Mouse (Mus musculus): ENCODE measurements at regions not wholly inside any gene's neighbourhood (a gene's known extent, or its start where the extent isn't known, plus 50 kb on each side); places are given as distances from the start of the nearest gene placed in this dataset.

- no peak for DNase-seq (ENCODE audit: low spot score)
- Histone ChIP-seq H3K27me3 (ENCODE audit: insufficient read depth, low read length) (no peaks in the 10 kb centered on the region), H3K9me3 (ENCODE audit: low read length) (no peaks in the 10 kb centered on the region), H3K9ac (replicated peaks; ENCODE audit: low read length, poor library complexity, severe bottlenecking) (no peak overlapping the region), H3K27ac (ENCODE audit: low read depth, low read length) (no peak overlapping the region), H3K4me2 (ENCODE audit: low read depth, low read length, poor library complexity, severe bottlenecking) (no peak overlapping the region), H3K4me1 (ENCODE audit: insufficient read depth, low read length) (no peaks in the 10 kb centered on the region), H3K36me3 (ENCODE audit: insufficient read depth, low read length) (no peaks in the 10 kb centered on the region), H3K4me3 (ENCODE audit: low read depth, low read length) (no peak overlapping the region)
- WGBS: 82% methylated on average over 4 of the region's 4 CpGs
- ATAC-seq (ENCODE audit: low FRiP score): no peak
- no peak for TF ChIP-seq CTCF (IDR thresholded peaks at IDR 0.05)
Measured at GRCm38 (mm10) chr13:60101651-60102050, 75.5 kb downstream of the Gas1 start.

DNA sequence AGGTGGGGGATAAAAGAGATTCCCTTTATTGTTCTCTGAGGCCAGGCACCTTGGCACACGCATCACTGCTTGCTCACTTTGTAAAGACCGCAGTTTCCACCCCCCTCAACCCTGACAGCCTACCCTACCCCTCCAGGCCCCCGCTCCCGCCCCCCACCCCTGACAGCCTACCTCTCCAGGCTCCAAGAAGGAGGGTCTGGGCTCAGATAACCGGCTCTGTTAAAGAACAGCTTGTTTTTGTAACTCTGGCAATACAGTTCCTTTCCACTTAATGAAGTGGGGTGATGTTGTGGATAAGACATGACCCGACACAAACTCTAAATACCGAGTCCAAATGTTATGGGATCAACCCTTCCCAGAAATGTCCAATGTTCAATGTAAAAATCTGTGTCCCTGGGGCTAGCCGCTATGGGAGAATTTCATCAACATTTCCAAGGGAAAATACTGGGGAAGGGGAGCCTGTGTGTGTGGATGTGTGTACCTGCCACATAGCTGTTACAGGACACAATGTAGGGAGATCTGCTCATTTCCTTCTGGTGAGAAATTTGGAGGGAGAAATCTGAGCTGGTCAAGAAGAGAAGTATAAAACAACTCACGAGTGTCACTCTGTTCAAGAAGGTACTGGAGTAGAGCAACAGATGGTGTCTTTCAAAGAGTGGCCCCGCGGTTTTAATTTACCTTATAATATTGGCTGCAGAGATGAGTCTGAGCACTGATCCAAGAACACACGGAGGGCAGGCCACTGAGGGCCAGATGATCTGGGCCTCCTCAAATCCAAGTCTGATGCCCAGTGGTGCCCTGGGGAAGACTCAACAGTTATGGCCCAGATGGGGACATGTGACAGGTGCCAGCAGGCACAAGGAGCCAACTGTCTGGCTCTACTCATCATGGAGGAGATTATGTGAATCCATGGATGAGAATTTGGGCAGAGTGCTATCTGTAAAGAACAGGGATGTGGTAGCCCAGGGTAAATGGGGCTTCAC is 76.7 kb downstream of the Gas1 start:
- no peak for TF ChIP-seq CTCF (IDR thresholded peaks at IDR 0.05)
- ATAC-seq (ENCODE audit: low FRiP score): no peak
- no peak overlapping the region for H3K27ac ChIP-seq (ENCODE audit: low read depth, low read length)
- H3K27me3 ChIP-seq (ENCODE audit: insufficient read depth, low read length): no peaks in the 10 kb centered on the region
- no peaks in the 10 kb centered on the region for H3K36me3 ChIP-seq (ENCODE audit: insufficient read depth, low read length)
- 75% methylated on average over 11 of the region's 12 CpGs for WGBS
- H3K4me1 ChIP-seq (ENCODE audit: insufficient read depth, low read length): no peaks in the 10 kb centered on the region
- DNase-seq (ENCODE audit: low spot score): peak; percentile 78
- H3K9me3 ChIP-seq (ENCODE audit: low read length): no peaks in the 10 kb centered on the region
- no peak overlapping the region for H3K9ac ChIP-seq (replicated peaks; ENCODE audit: low read length, poor library complexity, severe bottlenecking)
- H3K4me2 ChIP-seq (ENCODE audit: low read depth, low read length, poor library complexity, severe bottlenecking): no peak overlapping the region
- no peak overlapping the region for H3K4me3 ChIP-seq (ENCODE audit: low read depth, low read length)

DNA sequence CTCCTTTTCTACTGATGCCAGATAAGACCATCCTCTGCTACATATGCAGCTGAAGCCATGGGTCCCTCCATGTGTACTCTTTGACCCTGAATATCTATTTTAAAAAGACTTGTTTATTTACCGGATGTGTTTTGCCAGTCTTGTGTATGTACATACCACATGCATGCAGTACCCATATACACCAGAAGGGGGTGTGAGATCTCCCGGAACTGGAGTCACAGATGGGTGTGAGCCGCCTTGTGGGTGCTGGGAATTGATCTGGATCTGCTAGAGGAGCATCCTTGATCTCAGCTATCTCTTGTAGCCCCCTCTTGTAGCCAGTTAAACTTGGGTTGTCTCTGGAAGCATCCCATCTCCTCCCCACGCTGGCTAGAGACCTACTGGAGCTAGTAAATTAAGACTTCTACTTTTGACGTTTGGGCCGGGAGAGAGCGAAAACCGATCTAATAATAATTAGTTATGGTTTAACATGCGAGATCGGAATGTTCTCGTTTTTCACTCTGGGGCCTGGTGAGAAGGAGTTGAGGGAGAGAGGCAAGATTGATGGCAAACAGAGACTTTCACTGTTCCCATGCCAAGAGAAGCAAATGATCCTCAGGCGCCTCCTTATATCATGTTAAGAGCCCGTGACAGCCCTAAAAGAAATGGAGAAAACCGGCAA is 77.6 kb downstream of the Gas1 start:
- Histone ChIP-seq H3K4me2 (ENCODE audit: low read depth, low read length, poor library complexity, severe bottlenecking) (no peak overlapping the region), H3K27ac (ENCODE audit: low read depth, low read length) (no peak overlapping the region), H3K36me3 (ENCODE audit: insufficient read depth, low read length) (no peaks in the 10 kb centered on the region), H3K27me3 (ENCODE audit: insufficient read depth, low read length) (no peaks in the 10 kb centered on the region), H3K4me1 (ENCODE audit: insufficient read depth, low read length) (no peaks in the 10 kb centered on the region), H3K4me3 (ENCODE audit: low read depth, low read length) (no peak overlapping the region), H3K9ac (replicated peaks; ENCODE audit: low read length, poor library complexity, severe bottlenecking) (no peak overlapping the region), H3K9me3 (ENCODE audit: low read length) (no peaks in the 10 kb centered on the region)
- 60% methylated on average over 14 of the region's 14 CpGs for WGBS
- peak; percentile 59 for TF ChIP-seq CTCF (IDR thresholded peaks at IDR 0.05)
- peak; percentile 44 for DNase-seq (ENCODE audit: low spot score)
- no peak for ATAC-seq (ENCODE audit: low FRiP score)

DNA sequence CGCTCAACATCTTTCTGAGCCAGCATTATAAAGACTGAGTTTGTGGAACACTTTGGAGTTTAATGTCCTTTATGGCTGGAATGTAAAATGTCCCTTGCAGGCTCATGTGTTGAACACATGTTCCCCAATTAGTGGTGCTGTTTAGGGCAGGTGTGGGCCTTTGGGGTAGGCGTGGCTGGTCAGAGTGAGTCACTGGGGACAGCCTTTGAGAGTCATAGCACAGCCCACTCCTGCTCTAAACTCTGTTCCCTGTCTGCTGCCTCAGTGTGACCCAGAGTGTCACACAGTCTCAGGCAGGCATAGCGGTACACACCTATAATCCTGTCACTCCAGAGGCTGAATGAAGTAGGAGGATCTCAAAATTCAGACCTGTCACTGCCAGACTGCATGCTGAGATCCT is 78.8 kb downstream of the Gas1 start:
- no peaks in the 10 kb centered on the region for H3K27me3 ChIP-seq (ENCODE audit: insufficient read depth, low read length)
- no peak for DNase-seq (ENCODE audit: low spot score)
- ATAC-seq (ENCODE audit: low FRiP score): no peak
- no peak overlapping the region for H3K4me2 ChIP-seq (ENCODE audit: low read depth, low read length, poor library complexity, severe bottlenecking)
- WGBS: 92% methylated on average over 3 of the region's 3 CpGs
- no peaks in the 10 kb centered on the region for H3K9me3 ChIP-seq (ENCODE audit: low read length)
- H3K27ac ChIP-seq (ENCODE audit: low read depth, low read length): no peak overlapping the region
- H3K9ac ChIP-seq (replicated peaks; ENCODE audit: low read length, poor library complexity, severe bottlenecking): no peak overlapping the region
- H3K36me3 ChIP-seq (ENCODE audit: insufficient read depth, low read length): no peaks in the 10 kb centered on the region
- TF ChIP-seq CTCF (IDR thresholded peaks at IDR 0.05): no peak
- no peaks in the 10 kb centered on the region for H3K4me1 ChIP-seq (ENCODE audit: insufficient read depth, low read length)
- no peak overlapping the region for H3K4me3 ChIP-seq (ENCODE audit: low read depth, low read length)

DNA sequence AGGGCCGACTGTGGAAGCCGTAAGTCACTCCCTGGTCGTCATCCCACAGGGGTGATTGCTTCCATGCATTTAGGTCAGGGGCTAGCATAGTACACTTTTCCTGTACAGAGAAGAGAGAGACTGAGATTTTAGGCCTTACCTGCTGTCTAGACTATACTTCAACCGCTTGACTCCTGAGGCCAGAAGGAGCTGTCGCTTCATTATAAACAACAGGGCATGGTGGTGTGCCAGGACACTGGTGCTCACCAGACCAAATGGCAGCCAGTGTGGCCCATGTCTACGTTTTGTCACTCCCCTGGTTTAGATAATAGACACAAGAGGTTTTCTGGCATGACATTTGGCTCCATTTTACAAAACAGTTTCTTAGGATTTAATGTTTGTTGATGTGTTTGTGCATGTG is 79.4 kb downstream of the Gas1 start:
- H3K4me1 ChIP-seq (ENCODE audit: insufficient read depth, low read length): no peaks in the 10 kb centered on the region
- H3K9me3 ChIP-seq (ENCODE audit: low read length): no peaks in the 10 kb centered on the region
- no peak overlapping the region for H3K4me2 ChIP-seq (ENCODE audit: low read depth, low read length, poor library complexity, severe bottlenecking)
- DNase-seq (ENCODE audit: low spot score) (no peak), ATAC-seq (ENCODE audit: low FRiP score) (no peak)
- WGBS: 76% methylated on average over 6 of the region's 6 CpGs
- no peak for TF ChIP-seq CTCF (IDR thresholded peaks at IDR 0.05)
- H3K36me3 ChIP-seq (ENCODE audit: insufficient read depth, low read length): no peaks in the 10 kb centered on the region
- no peak overlapping the region for H3K4me3 ChIP-seq (ENCODE audit: low read depth, low read length)
- no peak overlapping the region for H3K27ac ChIP-seq (ENCODE audit: low read depth, low read length)
- no peak overlapping the region for H3K9ac ChIP-seq (replicated peaks; ENCODE audit: low read length, poor library complexity, severe bottlenecking)
- H3K27me3 ChIP-seq (ENCODE audit: insufficient read depth, low read length): no peaks in the 10 kb centered on the region

- H3K9me3 ChIP-seq (ENCODE audit: low read length): no peaks in the 10 kb centered on the region
- no peaks in the 10 kb centered on the region for H3K4me1 ChIP-seq (ENCODE audit: insufficient read depth, low read length)
- H3K4me2 ChIP-seq (ENCODE audit: low read depth, low read length, poor library complexity, severe bottlenecking): no peak overlapping the region
- TF ChIP-seq CTCF (IDR thresholded peaks at IDR 0.05): no peak
- 75% methylated on average over 8 of the region's 8 CpGs for WGBS
- no peak overlapping the region for H3K4me3 ChIP-seq (ENCODE audit: low read depth, low read length)
- ATAC-seq (ENCODE audit: low FRiP score) (no peak), DNase-seq (ENCODE audit: low spot score) (no peak)
- H3K27me3 ChIP-seq (ENCODE audit: insufficient read depth, low read length): no peaks in the 10 kb centered on the region
- H3K27ac ChIP-seq (ENCODE audit: low read depth, low read length): no peak overlapping the region
- H3K36me3 ChIP-seq (ENCODE audit: insufficient read depth, low read length): no peaks in the 10 kb centered on the region
- no peak overlapping the region for H3K9ac ChIP-seq (replicated peaks; ENCODE audit: low read length, poor library complexity, severe bottlenecking)
Measured at GRCm38 (mm10) chr13:60086657-60087056, 90.5 kb downstream of the Gas1 start.
